Mouse (Mus musculus) MEL (cell line): ENCODE data around the gene Itgb1bp1. TPM values are rescaled to one million over a fixed set of nuclear protein-coding genes. Genes with fewer than 3 reads are reported as not detected.

ENCODE experiments used
- DNase-seq: peaks from one replicate; pipeline ENCODE4 v3.0.0; 2011; ENCODE audit warnings: low read depth, low spot score
- H3K27ac ChIP-seq: 2 replicates; pipeline ENCODE4 v1.5.1; 2012; ENCODE audit warnings: low read depth, mild to moderate bottlenecking, control low read depth, low read length, moderate library complexity; ENCODE audit not compliant: control insufficient read depth
- H3K27me3 ChIP-seq, 2 experiments: fragments of 150-350 bp in 1 of 2; sonication (generic) in 1 of 2; 2 replicates each; pipeline ENCODE4 v1.6.1; 2012; ENCODE audit warnings: low read length in 2 of 2, mild to moderate bottlenecking in 2 of 2, improper control_type of control experiment in 1 of 2, moderate library complexity in 1 of 2; ENCODE audit not compliant: insufficient read depth in 2 of 2, control insufficient read depth in 1 of 2
- H3K36me3 ChIP-seq, 2 experiments: 2 replicates each; pipeline ENCODE4 v1.6.1; 2012 to 2014; ENCODE audit warnings: low read length in 2 of 2, improper control_type of control experiment in 1 of 2, inconsistent platforms in 1 of 2, mild to moderate bottlenecking in 1 of 2; ENCODE audit not compliant: insufficient read depth in 2 of 2, control insufficient read depth in 1 of 2
- H3K4me1 ChIP-seq, 2 experiments: fragments of 150-350 bp in 1 of 2; sonication (generic) in 1 of 2; 2 replicates each; pipeline ENCODE4 v1.6.1; 2012; ENCODE audit warnings: low read length in 2 of 2, improper control_type of control experiment in 1 of 2, mild to moderate bottlenecking in 1 of 2; ENCODE audit not compliant: insufficient read depth in 2 of 2, control insufficient read depth in 1 of 2
- H3K4me3 ChIP-seq, 2 experiments: fragments of 150-350 bp in 1 of 2; sonication (generic) in 1 of 2; 2 replicates each; pipeline ENCODE4 v1.5.1; 2012; ENCODE audit warnings: low read depth in 2 of 2, low read length in 2 of 2, mild to moderate bottlenecking in 2 of 2, moderate library complexity in 2 of 2, control low read depth in 1 of 2, improper control_type of control experiment in 1 of 2; ENCODE audit not compliant: control insufficient read depth in 1 of 2, insufficient read depth in 1 of 2
- H3K79me2 ChIP-seq: 2 replicates; pipeline ENCODE4 v1.6.1; 2012; ENCODE audit warnings: mild to moderate bottlenecking, low read length, moderate library complexity; ENCODE audit not compliant: control insufficient read depth, poor library complexity, insufficient read depth
- H3K9ac ChIP-seq: 2 replicates; pipeline ENCODE4 v1.6.1; 2012; ENCODE audit warnings: low read depth, mild to moderate bottlenecking, control low read depth, low read length, moderate library complexity; ENCODE audit not compliant: control insufficient read depth, poor library complexity, severe bottlenecking
- H3K9me3 ChIP-seq: fragments of 150-350 bp; sonication (generic); replicated peaks from 2 replicates; pipeline ENCODE4 v1.6.1; 2012; ENCODE audit warnings: mild to moderate bottlenecking, low read length, improper control_type of control experiment, moderate library complexity; ENCODE audit not compliant: insufficient read depth
- BHLHE40 ChIP-seq: IDR thresholded peaks from 2 replicates; pipeline ENCODE4 v1.6.1; 2012; ENCODE audit warnings: low read depth, mild to moderate bottlenecking, inconsistent platforms, low read length, improper control_type of control experiment, borderline replicate concordance
- CHD1 ChIP-seq: IDR thresholded peaks from 2 replicates; pipeline ENCODE4 v1.6.1; 2012; ENCODE audit warnings: low read depth, mild to moderate bottlenecking, inconsistent platforms, low read length, improper control_type of control experiment
- CHD2 ChIP-seq: IDR thresholded peaks from 2 replicates; pipeline ENCODE4 v1.6.1; 2011; ENCODE audit warnings: low read length, improper control_type of control experiment
- E2F4 ChIP-seq: IDR thresholded peaks from 2 replicates; pipeline ENCODE4 v1.6.1; 2011; ENCODE audit warnings: low read depth, low read length, improper control_type of control experiment, borderline replicate concordance
- ELF1 ChIP-seq: IDR thresholded peaks from 2 replicates; pipeline ENCODE4 v1.6.1; 2014; ENCODE audit warnings: low read depth, mild to moderate bottlenecking, inconsistent platforms, low read length, improper control_type of control experiment, moderate library complexity
- ETS1 ChIP-seq: IDR thresholded peaks from 2 replicates; pipeline ENCODE4 v1.6.1; 2012; ENCODE audit warnings: low read depth, mild to moderate bottlenecking, inconsistent platforms, low read length, improper control_type of control experiment, moderate library complexity
- GATA1 ChIP-seq: IDR thresholded peaks from 2 replicates; pipeline ENCODE4 v1.6.1; 2011; ENCODE audit warnings: low read depth, low read length, improper control_type of control experiment
- HCFC1 ChIP-seq: IDR thresholded peaks from 2 replicates; pipeline ENCODE4 v1.6.1; 2012; ENCODE audit warnings: low read depth, mild to moderate bottlenecking, inconsistent platforms, low read length, improper control_type of control experiment, moderate library complexity
- KAT2A ChIP-seq: conservative IDR thresholded peaks from 2 replicates; pipeline ENCODE4 v1.6.1; 2012; ENCODE audit warnings: low read depth, low read length, improper control_type of control experiment, inconsistent platforms
- MAZ ChIP-seq: IDR thresholded peaks from 2 replicates; pipeline ENCODE4 v1.6.1; 2012; ENCODE audit warnings: low read depth, mild to moderate bottlenecking, inconsistent platforms, low read length, improper control_type of control experiment
- MYB ChIP-seq: IDR thresholded peaks from 2 replicates; pipeline ENCODE4 v1.6.1; 2011; ENCODE audit warnings: mild to moderate bottlenecking, low read depth, low read length, improper control_type of control experiment
- NELFE ChIP-seq: IDR thresholded peaks from 2 replicates; pipeline ENCODE4 v1.6.1; 2011; ENCODE audit warnings: low read depth, low read length, improper control_type of control experiment
- NRF1 ChIP-seq: IDR thresholded peaks from 2 replicates; pipeline ENCODE4 v1.6.1; 2014; ENCODE audit warnings: low read depth, mild to moderate bottlenecking, inconsistent platforms, low read length, improper control_type of control experiment, moderate library complexity; ENCODE audit not compliant: poor library complexity, insufficient read depth, severe bottlenecking
- POLR2A ChIP-seq, 2 experiments: IDR thresholded peaks; 2 replicates each; pipeline ENCODE4 v1.6.1; 2011 to 2012; ENCODE audit warnings: low read length in 2 of 2, mild to moderate bottlenecking in 2 of 2, control low read depth in 1 of 2, improper control_type of control experiment in 1 of 2, low read depth in 1 of 2, moderate library complexity in 1 of 2; ENCODE audit not compliant: control insufficient read depth in 1 of 2, insufficient read depth in 1 of 2, poor library complexity in 1 of 2
- RAD21 ChIP-seq: IDR thresholded peaks from 2 replicates; pipeline ENCODE4 v1.6.1; 2011; ENCODE audit warnings: mild to moderate bottlenecking, low read depth, low read length, improper control_type of control experiment
- SIN3A ChIP-seq: IDR thresholded peaks from 2 replicates; pipeline ENCODE4 v1.6.1; 2012; ENCODE audit warnings: low read length, improper control_type of control experiment, inconsistent platforms
- TBP ChIP-seq: IDR thresholded peaks from 2 replicates; pipeline ENCODE4 v1.8.0; 2011; ENCODE audit warnings: low read depth, low read length, improper control_type of control experiment
- TCF12 ChIP-seq: IDR thresholded peaks from 2 replicates; pipeline ENCODE4 v1.6.1; 2014; ENCODE audit warnings: low read depth, mild to moderate bottlenecking, inconsistent platforms, low read length, improper control_type of control experiment, moderate library complexity
- USF2 ChIP-seq, 2 experiments: IDR thresholded peaks; 2 replicates each; pipeline ENCODE4 v1.6.1; 2011 to 2012; ENCODE audit warnings: improper control_type of control experiment in 2 of 2, low read length in 2 of 2, borderline replicate concordance in 1 of 2, inconsistent platforms in 1 of 2, low read depth in 1 of 2, mild to moderate bottlenecking in 1 of 2; ENCODE audit not compliant: insufficient read depth in 1 of 2
- ZNF384 ChIP-seq: IDR thresholded peaks from 2 replicates; pipeline ENCODE4 v1.6.1; 2012; ENCODE audit warnings: low read depth, mild to moderate bottlenecking, inconsistent platforms, low read length, improper control_type of control experiment
- polyA plus RNA-seq, 2 experiments: library from polyadenylated mRNA; stranded (reverse) in 1 of 2; unstranded in 1 of 2; fragments of >175 nt in 1 of 2; fragments of >200 nt in 1 of 2; gene quantifications; 2 replicates each; pipeline versions ENCODE4 v1.2.1 to v1.2.4; 2012; ENCODE audit warnings: low replicate concordance in 2 of 2, low read depth in 1 of 2; ENCODE audit not compliant: insufficient read length in 2 of 2, insufficient read depth in 1 of 2, missing spikeins in 1 of 2
- total RNA-seq: library from RNA; depleted of rRNA; stranded (reverse); fragments of 300-350 nt; gene quantifications from 2 replicates; pipeline ENCODE4 v1.2.3, GENCODE M21; 2012; rRNA removed

Itgb1bp1 gene
- total RNA-seq = 22.0 and 22.7 TPM in 2 replicates
- polyA plus RNA-seq = 10 to 100 TPM in 1 of 2 experiments, not detected in 1; 41.3 TPM

DNA sequence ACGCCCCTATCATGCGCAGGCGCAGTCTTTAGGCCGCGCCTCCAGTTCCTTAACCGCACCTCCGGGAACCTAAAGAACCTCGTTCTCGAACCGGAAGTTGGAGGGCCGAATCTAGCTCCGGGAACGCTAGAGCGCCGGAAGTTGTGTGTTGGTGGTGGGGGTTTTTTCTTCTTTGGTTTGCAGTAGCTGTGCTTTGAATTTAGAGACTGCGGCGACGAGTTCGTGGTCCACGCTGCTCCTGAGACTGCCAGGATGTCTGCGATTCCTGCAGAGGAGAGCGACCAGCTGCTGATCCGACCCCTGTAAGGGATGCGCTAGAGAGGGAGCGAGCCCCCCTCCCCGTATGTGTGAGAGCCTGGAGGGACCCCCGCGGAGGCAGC, at the start of gene Itgb1bp1:
TSS of gene Itgb1bp1 (minus strand) at position 42 of the 380 bp plus-strand sequence.
- TF ChIP-seq KAT2A (peak; percentile 48; the same call in 1 of the 2 replicates), GATA1 (no peak), NRF1 (peak; percentile 81), SIN3A (peak; percentile 9), TBP (peak; percentile 45), E2F4 (no peak), MAZ (0 out of 2 replicates have a peak, but pooled peaks have one; percentile 28), HCFC1 (peak; percentile 86), RAD21 (no peak), POLR2A (IDR thresholded peaks at IDR 0.05; ENCODE audit: control insufficient read depth in 1 of 2, insufficient read depth in 1 of 2, low read depth in 1 of 2, low read length in 2 of 2, poor library complexity in 1 of 2) (peak in 1 of 2 experiments; percentile 51; a peak in 2 of 4 replicates), MYB (no peak), ETS1 (0 out of 2 replicates have a peak, but pooled peaks have one; percentile 28), NELFE (peak; percentile 58), ELF1 (peak; percentile 82), ZNF384 (peak; percentile 40; the same call in 1 of the 2 replicates), USF2 (IDR thresholded peaks at IDR 0.05; ENCODE audit: borderline replicate concordance in 1 of 2, insufficient read depth in 1 of 2, low read depth in 1 of 2, low read length in 2 of 2) (no peak), TCF12 (peak; percentile 31; the same call in 1 of the 2 replicates), BHLHE40 (no peak)
- TF ChIP-seq, all 39 proteins: peak for 12
- H3K9ac ChIP-seq = peak within 1 kb of the TSS; percentile 96
- no peaks in the 10 kb centered on the region for H3K27me3 ChIP-seq
- H3K4me3 ChIP-seq = peak within 1 kb of the TSS; percentile 80 to 94
- H3K36me3 ChIP-seq = peaks cover 0 to 9% of the 10 kb centered on the region in 2 experiments; a peak in 2 of 4 replicates
- H3K4me1 ChIP-seq = peaks cover 0 to 16% of the 10 kb centered on the region in 2 experiments; a peak in 3 of 4 replicates
- H3K9me3 ChIP-seq = no peaks in the 10 kb centered on the region
- H3K79me2 ChIP-seq = peaks cover 23% of the 10 kb centered on the region
- H3K27ac ChIP-seq = peak within 1 kb of the TSS; percentile 92
- peak; percentile 94 for DNase-seq

DNA sequence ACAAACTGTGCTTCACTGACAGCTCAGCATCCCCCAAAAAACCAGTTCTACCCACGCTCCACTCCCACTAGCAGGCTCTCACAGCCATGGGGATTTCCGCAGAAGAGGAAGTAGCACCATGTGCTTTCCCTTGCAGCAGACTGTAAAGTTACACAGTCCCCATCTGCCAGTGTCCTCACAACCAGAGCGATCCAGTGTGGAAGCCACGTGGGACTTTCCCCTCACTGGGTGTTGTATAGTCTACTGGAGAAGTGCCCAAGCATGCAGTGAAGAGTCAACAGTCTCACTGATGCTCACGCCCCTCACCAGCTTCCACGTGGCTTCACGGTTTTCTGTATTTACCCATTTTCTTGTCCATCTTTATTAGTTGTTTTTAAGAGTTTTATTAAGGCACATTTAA, 49.8 kb upstream of the Itgb1bp1 start:
- DNase-seq = no peak
- no peaks in the 10 kb centered on the region for H3K4me1 ChIP-seq
- H3K79me2 ChIP-seq = no peaks in the 10 kb centered on the region
- TF ChIP-seq CHD2 = no peak
- no peak for TF ChIP-seq GATA1
- no peak for TF ChIP-seq TCF12
- no peak for TF ChIP-seq ETS1
- TF ChIP-seq CHD1 = no peak
- TF ChIP-seq SIN3A = no peak
- no peak for TF ChIP-seq BHLHE40
- H3K27ac ChIP-seq = no peak overlapping the region
- no peak overlapping the region for H3K9ac ChIP-seq
- H3K9me3 ChIP-seq = no peaks in the 10 kb centered on the region
- no peaks in the 10 kb centered on the region for H3K27me3 ChIP-seq
- H3K36me3 ChIP-seq = no peaks in the 10 kb centered on the region
- no peak overlapping the region for H3K4me3 ChIP-seq
